Mouse (Mus musculus): Measurements from ENCODE around the gene Gsg1l.

DNA sequence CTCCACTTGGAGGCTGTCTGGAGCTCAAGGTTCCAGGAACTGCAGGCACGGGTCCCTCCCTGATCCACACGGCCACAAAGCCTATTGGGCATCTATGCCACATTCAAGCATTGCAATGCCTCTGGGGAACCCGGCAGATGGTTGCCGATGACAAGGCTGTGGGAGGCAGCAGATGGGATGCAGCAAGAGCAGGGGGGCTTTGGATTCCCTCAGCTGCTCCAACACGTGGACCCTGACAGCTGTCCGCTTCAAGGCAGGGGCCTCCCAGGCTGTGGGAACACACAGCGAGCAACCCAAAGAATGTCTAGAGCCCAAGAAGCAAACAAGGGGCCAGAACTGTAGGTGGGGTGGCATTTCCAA is 73.4 kb downstream of the Gsg1l start:
- no peak for TF ChIP-seq GATA1 (IDR thresholded peaks at IDR 0.05; ENCODE audit: borderline replicate concordance, low read length)
- no peak for TF ChIP-seq FLI1 (IDR thresholded peaks at IDR 0.05; ENCODE audit: low read length)
